Mouse (Mus musculus) adrenal gland, adult 8-10 months (tissue): Measurements from ENCODE around the gene 4833420G17Rik. TPM values are rescaled to one million over a fixed set of nuclear protein-coding genes. Genes with fewer than 3 reads are reported as not detected.
"Not testable (repeated sequence)": the region's sequence is repeated elsewhere in the genome, so short reads cannot be mapped to it uniquely, and the experiment has no call there.

ENCODE experiments used
- DNase-seq: peaks from one replicate; pipeline ENCODE4 v3.0.0; 2022
- total RNA-seq, 4 experiments: library from RNA; stranded (reverse); gene quantifications; 2 replicates each; pipeline ENCODE4 v1.2.4; 2022

4833420G17Rik gene
- total RNA-seq, result 10 to 100 TPM; 17.2 to 34.5 (median 21.5) TPM

DNA sequence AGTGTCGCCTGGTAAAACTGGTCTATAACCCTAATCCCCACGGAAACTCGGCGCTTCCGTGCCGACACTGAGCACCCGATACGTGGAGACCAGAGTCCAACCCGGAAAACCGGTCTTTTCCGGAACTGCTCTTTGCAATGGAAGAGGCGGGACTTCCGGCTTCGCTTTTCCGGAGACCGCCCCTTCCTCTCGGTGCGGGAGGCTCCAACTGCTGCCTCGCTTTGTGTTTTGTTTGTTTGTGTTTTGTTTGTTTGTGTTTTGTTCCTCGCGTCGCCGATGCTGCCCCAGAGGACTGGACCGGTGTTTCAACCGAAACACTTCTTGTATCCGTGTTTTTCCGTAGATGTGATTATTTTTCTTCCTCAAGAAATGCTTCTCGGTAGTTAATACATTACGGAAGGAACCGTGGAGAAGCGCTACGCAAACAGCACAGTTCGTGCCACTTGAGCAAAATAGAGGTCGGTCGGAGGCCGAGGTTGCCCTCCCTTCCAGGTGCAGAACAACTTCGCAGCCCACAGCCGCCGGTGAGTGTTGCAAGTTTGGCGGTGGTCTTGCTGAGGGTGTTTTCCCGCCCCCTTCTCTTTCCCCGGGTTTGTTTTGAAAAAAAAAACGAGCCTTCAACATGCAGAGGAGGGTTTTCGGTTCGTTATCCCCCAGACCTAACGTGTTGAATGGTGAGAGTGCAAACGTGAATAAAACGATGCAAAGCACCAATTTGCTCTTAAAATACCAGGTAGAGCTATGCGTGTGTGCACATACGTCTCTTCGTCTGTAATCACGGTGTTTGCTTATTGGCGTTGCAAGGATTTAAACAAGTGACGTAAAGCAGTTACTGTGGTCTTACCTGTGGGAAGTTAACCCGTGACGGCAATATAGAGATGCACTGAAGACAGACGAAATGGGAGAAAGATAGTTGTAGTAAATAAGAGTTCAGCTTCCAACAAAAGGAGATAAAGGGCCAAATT is at the start of gene 4833420G17Rik:
Gene 4833420G17Rik, plus strand, starts transcription at position 173 of the 965 bp plus-strand sequence.
- peak; percentile 83 for DNase-seq

DNA sequence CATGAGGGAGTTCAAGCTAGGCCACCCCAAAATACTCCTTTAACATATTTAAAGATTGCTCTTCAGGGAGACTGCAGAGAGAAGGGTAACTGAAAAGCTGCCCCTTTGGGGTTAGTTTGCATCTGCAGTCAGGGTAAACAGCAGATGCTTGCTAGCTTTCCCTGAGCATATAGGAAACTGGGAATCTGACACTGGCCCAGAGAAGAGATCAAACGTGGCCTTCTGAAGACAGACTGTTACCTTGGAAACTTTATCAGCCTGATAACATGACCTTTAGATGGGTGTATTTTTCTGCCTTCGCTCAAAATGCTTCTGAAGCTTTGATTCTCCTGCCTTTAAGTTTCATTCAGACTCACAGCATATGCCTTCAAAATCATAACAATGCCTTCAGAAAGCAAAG is 49.5 kb upstream of the 4833420G17Rik start:
- no peak for DNase-seq

DNA sequence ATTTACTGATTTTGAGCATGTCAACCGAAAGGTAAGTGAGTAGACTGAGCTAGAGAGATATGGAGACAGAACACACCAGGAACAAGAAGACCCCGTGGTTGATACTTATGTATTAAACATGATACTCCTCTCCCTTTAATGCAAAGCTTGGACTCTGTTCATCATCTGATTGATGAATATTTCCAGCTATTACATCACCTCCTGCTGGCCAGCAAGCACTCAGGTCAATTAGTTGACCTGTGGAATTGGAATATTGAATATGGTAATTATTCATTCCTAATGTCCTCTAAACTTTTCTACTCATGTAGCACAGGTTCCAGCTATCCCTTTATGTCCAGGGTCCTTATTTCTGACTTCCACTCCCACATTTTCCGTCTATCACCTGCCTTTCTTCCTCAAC is 44.1 kb upstream of the 4833420G17Rik start:
- DNase-seq, result no peak

DNA sequence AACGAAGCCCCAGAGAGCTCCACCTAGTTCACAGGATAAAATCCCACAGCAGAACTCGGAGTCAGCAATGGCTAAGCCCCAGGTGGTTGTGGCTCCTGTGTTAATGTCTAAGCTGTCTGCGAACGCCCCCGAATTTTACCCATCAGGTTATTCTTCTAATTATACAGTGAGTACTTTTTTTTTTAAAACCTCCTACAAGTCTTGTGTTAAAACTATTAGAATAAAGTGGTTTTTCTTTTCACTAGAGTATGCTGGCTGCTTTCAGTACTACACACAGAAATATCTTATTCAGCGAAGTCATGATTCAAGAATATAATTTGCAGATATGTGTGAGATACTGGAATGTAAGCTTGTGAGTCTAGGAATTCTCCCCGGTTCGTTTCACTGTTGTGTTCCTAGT is 32.4 kb upstream of the 4833420G17Rik start:
- no peak for DNase-seq

DNA sequence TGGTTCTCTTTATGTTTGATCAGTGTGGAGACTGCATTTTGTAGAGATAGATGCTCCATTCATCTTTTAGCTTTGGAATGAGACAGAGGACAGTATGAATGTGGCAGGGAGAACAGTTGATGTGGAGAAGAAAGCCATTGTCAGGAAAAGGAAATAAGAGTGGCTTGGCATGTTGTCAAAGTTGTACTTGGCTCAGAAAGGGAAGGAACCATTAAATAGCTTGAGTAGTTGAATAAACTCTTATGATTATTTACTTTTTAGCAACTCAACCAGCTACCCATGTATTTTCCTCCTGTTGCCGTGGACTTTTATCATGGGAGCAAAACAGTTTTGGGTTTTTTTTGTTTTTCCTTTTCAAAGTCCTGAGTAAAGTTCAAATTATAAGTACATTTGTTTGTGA is 30.5 kb upstream of the 4833420G17Rik start:
- DNase-seq, result no peak

DNA sequence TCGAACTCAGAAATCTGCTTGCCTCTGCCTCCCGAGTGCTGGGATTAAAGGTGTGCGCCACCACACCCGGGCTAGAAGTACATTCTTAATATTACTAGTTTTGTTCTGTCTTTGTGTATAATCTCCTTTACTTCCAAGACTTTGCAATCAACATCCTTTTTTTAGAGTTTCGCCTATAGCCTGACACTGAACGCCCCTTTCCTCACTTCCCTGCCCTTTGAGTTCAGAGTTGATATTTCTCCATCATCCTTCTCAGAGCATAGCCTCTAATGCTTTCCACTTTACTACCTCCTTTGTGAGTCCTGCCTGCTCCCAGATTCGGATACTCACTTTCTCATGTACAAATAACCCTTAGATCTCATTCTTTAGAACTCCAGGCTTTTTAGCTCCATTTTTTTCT is 28.2 kb upstream of the 4833420G17Rik start:
- no peak for DNase-seq

DNA sequence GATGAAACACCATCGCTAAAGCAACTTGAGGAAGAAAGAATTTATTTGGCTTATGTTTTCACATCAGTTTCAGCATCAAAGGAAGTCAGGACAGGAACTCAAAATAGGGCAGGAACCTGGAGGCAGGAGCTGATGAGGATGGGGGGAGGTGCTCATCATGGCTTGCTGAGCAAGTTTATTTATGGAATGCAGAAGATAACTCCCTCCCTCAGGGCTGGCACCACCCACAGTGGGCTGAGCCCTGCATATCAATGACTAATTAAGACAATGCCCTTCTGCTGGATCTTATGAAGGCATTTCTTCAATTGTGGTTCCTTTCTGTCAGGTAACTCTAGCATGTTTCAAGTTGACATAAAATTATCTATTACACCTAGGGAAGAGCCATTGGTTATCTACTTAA is 20.3 kb upstream of the 4833420G17Rik start:
- DNase-seq, result no peak

DNA sequence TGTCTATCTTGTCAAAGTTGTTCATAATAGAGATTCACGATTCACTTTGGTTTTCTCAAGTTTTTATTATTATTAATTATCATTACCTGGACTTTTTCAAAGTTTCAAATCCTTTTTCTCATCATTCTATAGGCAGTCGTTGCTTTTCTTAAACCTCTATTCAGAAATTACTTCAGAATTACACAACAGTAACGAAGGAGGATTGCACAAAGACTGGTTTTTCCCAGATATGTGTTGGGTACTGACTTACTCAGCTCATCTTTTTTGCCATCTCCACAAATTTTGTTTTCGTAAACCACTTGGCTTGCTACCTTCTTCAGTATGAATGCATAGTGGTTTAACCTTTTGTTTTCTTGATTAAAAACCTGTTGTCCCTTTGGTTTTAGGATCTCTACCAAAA is 9.0 kb upstream of the 4833420G17Rik start:
- DNase-seq, result no peak

DNA sequence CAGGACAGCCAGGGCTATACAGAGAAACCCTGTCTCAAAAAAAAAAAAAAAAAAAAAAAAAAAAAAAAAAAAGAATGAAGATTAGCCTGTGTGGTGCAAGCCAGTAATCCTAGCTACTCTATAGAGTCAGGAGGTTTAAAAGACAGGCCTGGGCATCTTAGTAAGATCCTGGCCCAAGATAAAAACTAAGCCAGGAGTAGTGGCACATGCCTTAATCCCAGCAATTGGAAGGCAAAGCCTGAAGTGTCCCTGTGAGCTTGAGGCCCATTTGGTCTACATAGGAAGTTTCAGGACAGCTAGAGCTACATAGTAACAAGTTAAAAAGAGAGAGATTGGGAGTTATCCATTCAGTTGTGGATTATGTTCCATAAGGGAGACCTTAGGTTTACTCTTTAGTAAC is 7.5 kb upstream of the 4833420G17Rik start:
- DNase-seq, result no peak

DNA sequence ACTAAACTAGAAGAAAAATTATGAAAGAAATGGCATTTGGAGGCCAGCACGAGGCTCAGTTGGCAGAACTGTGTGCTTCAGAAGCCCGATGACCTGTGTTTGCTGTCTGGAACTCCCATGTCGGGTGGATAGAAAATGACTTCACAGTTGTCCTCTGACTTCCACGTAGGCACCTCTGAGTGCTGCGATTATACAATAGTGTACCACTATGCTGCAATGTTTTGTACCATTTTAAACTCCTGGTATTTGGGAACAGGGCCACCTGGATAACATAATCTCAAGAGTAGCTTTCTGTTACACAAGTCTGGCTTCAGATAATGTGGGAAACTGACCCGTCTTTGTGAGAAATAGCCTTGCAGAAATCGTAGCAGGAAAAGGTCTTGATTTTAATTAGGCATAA is 6.2 kb upstream of the 4833420G17Rik start:
- no peak for DNase-seq

DNA sequence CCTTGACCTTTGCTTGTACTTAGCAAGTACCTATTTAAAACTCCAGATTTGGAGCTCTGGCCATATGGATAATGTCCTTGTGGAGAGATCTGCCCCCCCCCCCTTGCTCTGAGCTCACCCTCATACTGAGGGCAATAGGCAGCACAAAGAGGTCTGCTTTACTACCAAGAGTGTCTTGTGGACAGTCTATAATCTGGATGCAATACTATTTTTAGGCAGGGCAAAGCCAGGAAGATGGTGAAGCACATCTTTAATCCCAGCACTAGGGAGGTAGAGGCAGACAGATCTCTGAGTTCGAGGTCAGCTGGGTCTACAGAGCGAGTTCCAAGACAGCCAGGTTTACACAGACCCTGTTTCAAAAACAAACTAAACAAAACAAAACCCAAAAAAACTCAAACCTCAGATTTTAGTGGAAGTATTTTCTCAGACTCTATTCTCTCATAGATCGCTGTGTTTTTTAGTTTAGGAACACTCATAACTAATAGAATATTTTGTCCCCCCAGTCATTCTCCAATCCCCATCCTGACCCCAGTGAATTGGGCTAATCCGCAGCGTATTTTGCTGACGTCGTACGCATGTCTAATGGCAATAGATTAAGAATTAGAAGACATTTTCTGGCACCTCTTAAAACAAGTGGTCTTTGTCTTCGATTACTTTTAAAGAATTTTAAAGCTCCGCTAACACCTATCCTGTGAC is 520 bp upstream of the 4833420G17Rik start:
- DNase-seq, result no peak

DNA sequence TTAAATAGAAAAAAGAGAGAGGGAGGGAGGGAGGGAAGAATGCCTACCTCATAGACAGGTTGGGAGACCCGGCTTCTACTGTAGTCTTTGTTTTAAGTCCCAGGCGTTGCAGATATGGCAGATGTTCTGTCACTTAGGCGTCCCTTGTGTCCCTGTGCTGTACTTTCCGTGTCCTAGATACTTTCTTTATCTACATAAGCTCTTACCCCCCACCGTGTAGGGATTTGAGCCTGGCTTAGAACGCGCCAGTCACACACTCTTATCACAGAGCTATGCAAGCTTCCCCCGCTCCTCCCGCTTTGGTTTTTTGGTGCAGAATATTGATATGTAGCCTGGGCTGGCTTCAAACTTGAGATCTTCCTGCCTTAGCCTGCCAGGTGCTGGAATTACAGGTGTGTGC is 14.1 kb downstream of the 4833420G17Rik start:
- no peak for DNase-seq

DNA sequence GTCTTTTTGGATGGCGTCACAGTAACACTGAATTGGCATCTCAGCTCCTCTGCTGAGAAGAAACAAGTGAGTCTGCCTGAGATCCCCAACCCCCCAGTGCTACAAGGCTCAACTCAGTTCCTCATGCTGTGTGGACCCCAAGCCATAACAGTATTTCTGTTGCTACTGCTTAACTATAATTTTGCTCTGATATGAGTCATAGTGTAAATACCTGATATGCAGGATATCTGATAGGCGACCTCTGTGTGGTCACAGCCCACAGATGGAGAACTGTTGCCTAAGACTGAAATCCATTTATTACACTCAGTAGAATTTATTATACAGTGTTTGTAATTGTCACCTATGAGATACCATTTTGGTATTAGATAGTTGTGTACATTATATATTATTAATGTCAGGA is 15.2 kb downstream of the 4833420G17Rik start:
- DNase-seq, result no peak

DNA sequence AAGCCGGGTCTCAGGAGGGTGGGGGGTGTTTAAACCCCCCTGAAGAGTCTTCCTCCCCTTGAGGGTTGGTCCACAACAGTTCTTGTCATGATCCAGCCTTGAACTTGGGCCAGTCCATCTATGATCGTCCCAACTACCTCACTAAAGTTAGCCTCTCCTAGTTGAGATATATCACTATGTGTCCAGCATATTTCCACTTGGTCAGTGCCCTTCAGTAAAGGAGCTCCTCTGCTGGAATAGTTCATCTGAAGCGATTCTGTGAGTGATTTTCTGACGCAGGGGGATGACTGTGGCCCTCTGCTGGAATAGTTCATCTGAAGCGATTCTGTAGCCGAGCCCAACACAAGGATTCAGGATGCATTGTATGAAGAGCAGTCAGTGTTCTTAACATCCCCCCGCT is 24.8 kb downstream of the 4833420G17Rik start:
- no peak for DNase-seq

DNA sequence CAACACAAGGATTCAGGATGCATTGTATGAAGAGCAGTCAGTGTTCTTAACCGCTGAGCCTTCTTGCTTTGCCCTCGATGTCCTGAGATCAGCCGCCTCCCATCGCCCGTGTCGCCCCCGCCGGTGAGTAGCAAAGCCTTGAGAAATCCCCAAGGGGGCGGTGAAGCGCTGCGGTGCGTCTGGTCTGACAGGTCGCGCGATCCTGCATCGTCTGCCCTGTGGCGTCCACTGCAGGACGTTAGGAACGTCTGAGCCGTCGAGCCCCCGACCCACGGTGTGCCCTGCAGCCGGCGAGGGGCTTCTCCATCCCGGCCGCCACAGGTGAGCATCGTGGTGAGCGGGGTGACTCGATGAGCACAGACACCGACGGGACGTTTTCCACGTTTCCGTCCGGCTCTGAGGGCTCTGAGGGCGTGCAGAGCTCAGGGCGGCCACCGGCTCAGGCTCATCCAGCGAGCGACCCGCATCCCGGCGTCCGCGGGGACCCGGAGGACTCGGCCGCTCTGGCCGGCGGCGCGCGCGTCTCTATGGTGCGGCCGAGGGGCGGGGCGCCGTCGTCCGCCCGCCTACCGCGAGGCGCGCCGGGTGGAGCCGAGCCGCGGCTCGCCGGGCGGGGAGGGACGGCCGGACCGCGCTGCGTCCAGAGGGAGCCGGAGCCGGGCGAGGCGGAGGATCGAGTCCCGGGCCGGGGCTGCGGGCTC is 25.5 kb downstream of the 4833420G17Rik start, which contains the start of the genes Tmem267 and 3110070M22Rik:
Gene Tmem267, plus strand, starts transcription at position 160 of the 701 bp plus-strand sequence.
Gene 3110070M22Rik, minus strand, starts transcription at position 504 of the 701 bp plus-strand sequence.
- DNase-seq, result peak; percentile 59

DNA sequence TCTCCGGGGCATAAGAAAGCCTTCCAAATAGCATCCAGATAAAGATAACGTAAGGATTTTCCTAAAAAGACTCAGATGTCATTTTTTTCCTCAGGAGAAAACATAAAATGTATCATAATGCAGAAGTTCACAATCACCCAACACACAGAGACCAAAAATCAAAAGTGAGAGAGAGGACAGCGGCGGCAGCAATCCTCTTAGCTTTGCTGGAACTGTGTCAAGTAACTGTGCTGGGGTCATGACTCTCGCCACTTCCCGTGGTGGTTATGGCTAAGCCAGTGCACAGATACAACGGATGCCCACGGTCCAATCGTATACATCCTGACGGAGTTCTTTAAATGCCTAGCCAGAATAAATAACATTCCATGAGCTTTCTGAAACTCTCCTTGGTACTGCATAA is 29.5 kb downstream of the 4833420G17Rik start:
- not testable (repeated sequence) for DNase-seq

DNA sequence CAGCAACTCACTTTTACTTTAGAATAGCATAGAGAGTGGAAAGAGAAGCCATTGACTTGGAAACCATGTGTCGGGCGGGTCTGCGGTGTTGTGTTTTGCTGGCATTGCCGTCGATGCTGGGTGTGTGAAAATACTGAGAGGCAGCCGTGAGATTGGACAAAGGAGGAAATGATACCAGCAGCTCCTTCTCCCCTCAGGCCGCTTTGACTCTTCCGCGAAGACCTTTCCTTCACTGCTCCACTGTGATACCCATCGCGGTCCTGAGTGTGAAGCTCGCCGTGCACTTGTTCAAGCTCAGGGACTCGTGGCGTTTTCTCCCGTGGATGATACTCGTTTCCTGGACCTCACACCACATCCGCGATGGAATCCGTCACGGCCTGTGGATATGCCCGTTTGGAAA is 32.4 kb downstream of the 4833420G17Rik start:
- DNase-seq, result not testable (repeated sequence)

Other genes starting within 250 kb of the 4833420G17Rik start
- gene Paip1, start 34.2 kb upstream of the 4833420G17Rik start, total RNA-seq, result 100 to 1,000 TPM; 137 to 191 (median 143) TPM
- gene Tmem267, start 25.3 kb downstream of the 4833420G17Rik start, total RNA-seq, result 10 to 100 TPM in 2 of 4 experiments, 1 to 10 TPM in 2; 8.5 to 12.5 (median 10.9) TPM
- 1 to 10 TPM; 1.0 to 2.5 (median 2.0) TPM for gene 3110070M22Rik, start 25.6 kb downstream of the 4833420G17Rik start, total RNA-seq
- under 1 TPM; 0.22 to 0.56 (median 0.29) TPM for gene Ccl28, start 161.1 kb downstream of the 4833420G17Rik start, total RNA-seq
- 100 to 1,000 TPM; 154 to 280 (median 237) TPM for gene Hmgcs1, start 227.6 kb downstream of the 4833420G17Rik start, total RNA-seq